In the genomic region with DNA sequence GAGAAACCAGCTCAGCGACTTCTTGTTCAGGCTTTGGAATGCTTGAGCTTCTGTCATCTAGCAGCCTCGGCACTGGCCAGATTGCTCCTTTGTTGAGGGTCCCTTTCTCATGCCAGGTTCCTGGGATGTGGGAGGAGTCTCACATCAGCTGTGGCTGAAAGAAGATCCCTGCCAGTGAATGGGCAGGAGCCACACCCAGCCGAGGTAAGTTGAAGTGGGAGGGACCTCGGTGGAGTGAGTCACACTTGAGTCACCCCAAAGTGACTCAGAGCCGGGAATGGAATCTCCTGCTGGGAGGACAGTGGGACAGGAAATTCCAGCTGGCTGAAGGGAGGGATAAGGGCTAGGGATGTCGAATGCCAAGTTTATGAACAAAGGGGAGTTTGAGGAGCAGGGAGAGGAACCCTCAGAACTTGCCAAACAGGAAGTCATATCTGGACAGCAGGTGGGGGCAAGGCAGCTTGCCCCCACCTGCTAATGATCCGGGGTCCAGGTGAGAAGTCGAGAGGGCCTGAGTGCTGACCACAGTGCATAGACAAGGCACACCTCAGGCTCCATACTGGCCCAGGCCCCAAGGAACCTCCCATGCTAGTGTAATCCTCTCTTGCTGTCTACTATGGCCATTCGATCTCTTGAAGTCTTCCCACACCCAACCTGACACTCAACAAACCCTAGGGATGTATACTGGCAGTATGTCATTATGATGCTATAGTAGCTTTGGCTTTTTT, we compare ENCODE assay signal across 8 mouse cellular contexts. TPM values are rescaled to one million over a fixed set of nuclear protein-coding genes. Genes with fewer than 3 reads are reported as not detected.
DNase-seq lines count a peak whose midpoint lies in the region; ATAC-seq and TF ChIP-seq lines count a peak whose summit lies in the region.

No protein-coding gene starts in this region.

- peak overlapping the region; percentile 76 for H3K27ac ChIP-seq in embryonic fibroblast, embryonic 13.5 days (ENCODE audit: insufficient read depth, low read length)
- no peak overlapping the region; the same call in 1 of the 2 replicates for H3K27ac ChIP-seq in liver, embryonic 13.5 days
- peak overlapping the region; percentile 88 for H3K27ac ChIP-seq in stomach, postnatal 0 days (replicated peaks)

- no peak for TF ChIP-seq EP300 in stomach, postnatal 0 days (optimal IDR thresholded peaks at IDR 0.05)

- no peaks in the 10 kb centered on the region for H3K27me3 ChIP-seq in liver, embryonic 13.5 days
- no peaks in the 10 kb centered on the region for H3K27me3 ChIP-seq in stomach, postnatal 0 days (ENCODE audit: control insufficient read depth, insufficient read depth, low read length)

- 0 out of 2 replicates have a peak, but pooled peaks have one; percentile 12 for TF ChIP-seq POLR2A in embryonic fibroblast, embryonic 13.5 days (IDR thresholded peaks at IDR 0.05; ENCODE audit: low read depth, low read length)

- H3K4me2 ChIP-seq in liver, embryonic 13.5 days, result no peak overlapping the region
- H3K4me2 ChIP-seq in stomach, postnatal 0 days (replicated peaks; ENCODE audit: low read depth), result no peak overlapping the region; the same call in 1 of the 2 replicates

- WGBS in liver, embryonic 13.5 days (ENCODE audit: insufficient replicate concordance), result 22% methylated on average over 9 of the region's 9 CpGs
- WGBS in stomach, postnatal 0 days, result 11% methylated on average over 9 of the region's 9 CpGs

- peaks cover 11% of the 10 kb centered on the region for H3K4me1 ChIP-seq in embryonic fibroblast, embryonic 13.5 days (ENCODE audit: control insufficient read depth, insufficient read depth, low read length)
- peaks cover 6% of the 10 kb centered on the region for H3K4me1 ChIP-seq in liver, embryonic 13.5 days (replicated peaks)
- peaks cover 6% of the 10 kb centered on the region for H3K4me1 ChIP-seq in stomach, postnatal 0 days (replicated peaks; ENCODE audit: control insufficient read depth, insufficient read depth)

- H3K9ac ChIP-seq in liver, embryonic 13.5 days, result no peak overlapping the region
- no peak overlapping the region for H3K9ac ChIP-seq in stomach, postnatal 0 days (ENCODE audit: low read length)

- intact Hi-C loops in heart, postnatal 36 days (cut with DNase I), result no loop called here

- no peak overlapping the region for H3K4me3 ChIP-seq in embryonic fibroblast, embryonic 13.5 days (ENCODE audit: insufficient read depth, low read length)
- H3K4me3 ChIP-seq in liver, embryonic 13.5 days (replicated peaks), result no peak overlapping the region
- H3K4me3 ChIP-seq in stomach, postnatal 0 days (ENCODE audit: low read depth, low read length), result no peak overlapping the region

- ATAC-seq in liver, embryonic 13.5 days (ENCODE audit: low read depth), result peak; percentile 41; the same call in 1 of the 2 replicates
- ATAC-seq in stomach, postnatal 0 days (ENCODE audit: low FRiP score, low TSS enrichment), result peak; percentile 92

- no peaks in the 10 kb centered on the region for H3K36me3 ChIP-seq in liver, embryonic 13.5 days
- no peaks in the 10 kb centered on the region for H3K36me3 ChIP-seq in stomach, postnatal 0 days (ENCODE audit: control insufficient read depth, insufficient read depth, low read length)

- peak; percentile 8 for DNase-seq in cerebellum, adult 9-11 months
- DNase-seq in cerebellum, adult 11-12 months, result no peak
- DNase-seq in NIH3T3 (ENCODE audit: low read depth), result peak; percentile 90
- peak; percentile 39 to 52 for DNase-seq in heart, postnatal 36 days
- no peak for DNase-seq in liver, embryonic 13.5 days
- DNase-seq in stomach, postnatal 0 days (ENCODE audit: low spot score), result peak; percentile 84
- DNase-seq in T-cell, adult 2 months (ENCODE audit: low spot score), result no peak

- TF ChIP-seq CTCF in embryonic fibroblast, embryonic 13.5 days (IDR thresholded peaks at IDR 0.05; ENCODE audit: borderline replicate concordance, insufficient read depth, low read length), result no peak
- no peak for TF ChIP-seq CTCF in stomach, postnatal 0 days (IDR thresholded peaks at IDR 0.05; ENCODE audit: low read depth)

- H3K9me3 ChIP-seq in liver, embryonic 13.5 days (replicated peaks), result no peaks in the 10 kb centered on the region
- no peaks in the 10 kb centered on the region for H3K9me3 ChIP-seq in stomach, postnatal 0 days (ENCODE audit: control insufficient read depth, low read length)

RNA-seq across cellular contexts. Expression of a gene that starts 27.1 kb away (rescaled TPM):
- 132 and 150 TPM in 2 replicates for polyA plus RNA-seq in embryonic fibroblast, embryonic 13.5 days (2011; ENCODE audit: insufficient read length, low read depth, missing spikeins)
- 100 to 1,000 TPM; 104 to 110 TPM for total RNA-seq in heart, postnatal 36 days (2021)
- 32.6 and 33.4 TPM in 2 replicates for polyA plus RNA-seq in liver, embryonic 13.5 days (2015; fragmentation: Nextera tagmentation; extraction: Ambion mirVana)
- 48.9 and 49.5 TPM in 2 replicates for polyA plus RNA-seq in stomach, postnatal 0 days (2015; fragmentation: Nextera tagmentation; extraction: Ambion mirVana)

RNA-seq across cellular contexts. Expression of a gene that starts 31.6 kb away (rescaled TPM):
- 1,555 and 1,872 TPM in 2 replicates for polyA plus RNA-seq in embryonic fibroblast, embryonic 13.5 days (2011; ENCODE audit: insufficient read length, low read depth, missing spikeins)
- 100 to 1,000 TPM; 112 to 120 TPM for total RNA-seq in heart, postnatal 36 days (2021)
- 268 and 325 TPM in 2 replicates for polyA plus RNA-seq in liver, embryonic 13.5 days (2015; fragmentation: Nextera tagmentation; extraction: Ambion mirVana)
- polyA plus RNA-seq in stomach, postnatal 0 days (2015; fragmentation: Nextera tagmentation; extraction: Ambion mirVana), result 1,323 and 1,685 TPM in 2 replicates

Comparison
In these comparisons a context has a peak if more than half of its experiments do, and no peak if none do; other contexts are left out.
1. DNase-seq: peak in cerebellum, adult 9-11 months (single experiment), NIH3T3 (single experiment), heart, postnatal 36 days (2 of 2) and stomach, postnatal 0 days (single experiment); none in cerebellum, adult 11-12 months (single experiment), liver, embryonic 13.5 days (single experiment) and T-cell, adult 2 months (single experiment).